Mouse (Mus musculus): ENCODE measurements at regions not wholly inside any gene's neighbourhood (a gene's known extent, or its start where the extent isn't known, plus 50 kb on each side); places are given as distances from the start of the nearest gene placed in this dataset.
A peak's percentile ranks its signal among the peaks of the same experiment; 100 is the strongest.

GRCm38 (mm10) chr13:113724881-113725837 lies 61.7 kb upstream of the Hspb3 start:
- no peak overlapping the region for H3K4me3 ChIP-seq (ENCODE audit: insufficient read depth in 1 of 2, low read depth in 1 of 2, low read length in 2 of 2, poor library complexity in 1 of 2, severe bottlenecking in 1 of 2)
- TF ChIP-seq HCFC1 (IDR thresholded peaks at IDR 0.05; ENCODE audit: borderline replicate concordance, insufficient read depth, low read length) (no peak), ZNF384 (IDR thresholded peaks at IDR 0.05; ENCODE audit: low read depth, low read length) (peak; percentile 81), CHD2 (IDR thresholded peaks at IDR 0.05; ENCODE audit: low read depth, low read length) (peak; percentile 11; the same call in 1 of the 2 replicates)
- peaks cover 3% of the 10 kb centered on the region; the same call in 1 of the 2 replicates for H3K36me3 ChIP-seq (ENCODE audit: control insufficient read depth, insufficient read depth, low read length, poor library complexity, severe bottlenecking)
- H3K27ac ChIP-seq (ENCODE audit: insufficient read depth, low read depth, low read length, poor library complexity, severe bottlenecking): peak overlapping the region; percentile 34; the same call in 1 of the 2 replicates
- H3K4me1 ChIP-seq (ENCODE audit: control insufficient read depth in 2 of 2, insufficient read depth in 2 of 2, low read length in 2 of 2, poor library complexity in 1 of 2): peaks cover 8 to 10% of the 10 kb centered on the region in 2 experiments
- no peak overlapping the region for H3K9ac ChIP-seq (ENCODE audit: insufficient read depth, low read depth, low read length, poor library complexity, severe bottlenecking)
- DNase-seq (ENCODE audit: low read depth, low spot score): no peak
- H3K9me3 ChIP-seq (ENCODE audit: control insufficient read depth, insufficient read depth, low read depth, low read length): no peaks in the 10 kb centered on the region
- in situ Hi-C loops (cut with MboI; ENCODE audit: low sequenced_read_pairs in 2 of 2, unreplicated experiment in 2 of 2): no loop called here

GRCm38 (mm10) chr13:113715231-113715630 lies 51.8 kb upstream of the Hspb3 start:
- no peaks in the 10 kb centered on the region for H3K9me3 ChIP-seq (ENCODE audit: control insufficient read depth, insufficient read depth, low read depth, low read length)
- H3K9ac ChIP-seq (ENCODE audit: insufficient read depth, low read depth, low read length, poor library complexity, severe bottlenecking): no peak overlapping the region
- H3K27ac ChIP-seq (ENCODE audit: insufficient read depth, low read depth, low read length, poor library complexity, severe bottlenecking): no peak overlapping the region
- no peaks in the 10 kb centered on the region for H3K36me3 ChIP-seq (ENCODE audit: control insufficient read depth, insufficient read depth, low read length, poor library complexity, severe bottlenecking)
- no peak for DNase-seq (ENCODE audit: low read depth, low spot score)
- TF ChIP-seq CHD2 (IDR thresholded peaks at IDR 0.05; ENCODE audit: low read depth, low read length): no peak
- peak; percentile 56 for TF ChIP-seq MAFK (IDR thresholded peaks at IDR 0.05; ENCODE audit: insufficient read depth, low read depth, low read length)
- peaks cover 0 to 9% of the 10 kb centered on the region in 2 experiments; a peak in 2 of 4 replicates for H3K4me1 ChIP-seq (ENCODE audit: control insufficient read depth in 2 of 2, insufficient read depth in 2 of 2, low read length in 2 of 2, poor library complexity in 1 of 2)
- no peak overlapping the region for H3K4me3 ChIP-seq (ENCODE audit: insufficient read depth in 1 of 2, low read depth in 1 of 2, low read length in 2 of 2, poor library complexity in 1 of 2, severe bottlenecking in 1 of 2)
- in situ Hi-C loops (cut with MboI; ENCODE audit: low sequenced_read_pairs in 2 of 2, unreplicated experiment in 2 of 2): no loop called here

- no peak for DNase-seq (ENCODE audit: low read depth, low spot score)
- peaks cover 0 to 9% of the 10 kb centered on the region in 2 experiments; a peak in 3 of 4 replicates for H3K4me1 ChIP-seq (ENCODE audit: control insufficient read depth in 2 of 2, insufficient read depth in 2 of 2, low read length in 2 of 2, poor library complexity in 1 of 2)
- H3K4me3 ChIP-seq (ENCODE audit: insufficient read depth in 1 of 2, low read depth in 1 of 2, low read length in 2 of 2, poor library complexity in 1 of 2, severe bottlenecking in 1 of 2): no peak overlapping the region
- H3K9ac ChIP-seq (ENCODE audit: insufficient read depth, low read depth, low read length, poor library complexity, severe bottlenecking): no peak overlapping the region
- in situ Hi-C loops (cut with MboI; ENCODE audit: low sequenced_read_pairs in 2 of 2, unreplicated experiment in 2 of 2): no loop called here
- H3K9me3 ChIP-seq (ENCODE audit: control insufficient read depth, insufficient read depth, low read depth, low read length): no peaks in the 10 kb centered on the region
- TF ChIP-seq ZC3H11A (IDR thresholded peaks at IDR 0.05; ENCODE audit: borderline replicate concordance, low read depth, low read length) (no peak), MAFK (IDR thresholded peaks at IDR 0.05; ENCODE audit: insufficient read depth, low read depth, low read length) (no peak), HCFC1 (IDR thresholded peaks at IDR 0.05; ENCODE audit: borderline replicate concordance, insufficient read depth, low read length) (no peak), CHD2 (IDR thresholded peaks at IDR 0.05; ENCODE audit: low read depth, low read length) (no peak), ZNF384 (IDR thresholded peaks at IDR 0.05; ENCODE audit: low read depth, low read length) (no peak)
- H3K36me3 ChIP-seq (ENCODE audit: control insufficient read depth, insufficient read depth, low read length, poor library complexity, severe bottlenecking): no peaks in the 10 kb centered on the region
- no peak overlapping the region for H3K27ac ChIP-seq (ENCODE audit: insufficient read depth, low read depth, low read length, poor library complexity, severe bottlenecking)
These were observed 50.4 kb upstream of the Hspb3 start for GRCm38 (mm10) chr13:113713844-113714243.
